Mouse (Mus musculus): ENCODE results near the gene Gm19426. TPM values are rescaled to one million over a fixed set of nuclear protein-coding genes. Genes with fewer than 3 reads are reported as not detected.

Gene Gm19426
- polyA plus RNA-seq (2014; fragmentation: Nextera tagmentation; extraction: Ambion mirVana): 1.7 and 2.6 TPM in 2 replicates

GRCm38 (mm10) chr2:84743561-84743960 is at the start of gene Gm19426:
Gene Gm19426, minus strand, starts transcription at chr2:84743655.
- peak within 1 kb of the TSS; percentile 80 for H3K4me3 ChIP-seq (ENCODE audit: low read depth, low read length)
- peak; percentile 92 for ATAC-seq (ENCODE audit: low read depth)
- no peaks in the 10 kb centered on the region for H3K27me3 ChIP-seq (ENCODE audit: control insufficient read depth, insufficient read depth, low read length)
- H3K27ac ChIP-seq (ENCODE audit: low read depth, low read length): peak within 1 kb of the TSS; percentile 94
- peak within 1 kb of the TSS; percentile 85 for H3K9ac ChIP-seq (replicated peaks; ENCODE audit: low read depth, low read length)
- 2% methylated on average over 25 of the region's 25 CpGs for WGBS
- H3K36me3 ChIP-seq (ENCODE audit: control insufficient read depth, insufficient read depth, low read length): no peaks in the 10 kb centered on the region
- peaks cover 20% of the 10 kb centered on the region for H3K4me1 ChIP-seq (ENCODE audit: control insufficient read depth, insufficient read depth, low read length)
- peak within 1 kb of the TSS; percentile 78 for H3K4me2 ChIP-seq (ENCODE audit: low read depth, low read length)
- H3K9me3 ChIP-seq (ENCODE audit: control insufficient read depth, low read length): no peaks in the 10 kb centered on the region

GRCm38 (mm10) chr2:84793154-84793553 is 49.7 kb upstream of the Gm19426 start:
- H3K9ac ChIP-seq (replicated peaks; ENCODE audit: low read depth, low read length): no peak overlapping the region
- H3K4me1 ChIP-seq (ENCODE audit: control insufficient read depth, insufficient read depth, low read length): no peaks in the 10 kb centered on the region
- no peak overlapping the region for H3K4me3 ChIP-seq (ENCODE audit: low read depth, low read length)
- 91% methylated on average over 3 of the region's 3 CpGs for WGBS
- H3K27me3 ChIP-seq (ENCODE audit: control insufficient read depth, insufficient read depth, low read length): no peaks in the 10 kb centered on the region
- no peak overlapping the region for H3K4me2 ChIP-seq (ENCODE audit: low read depth, low read length)
- no peaks in the 10 kb centered on the region for H3K9me3 ChIP-seq (ENCODE audit: control insufficient read depth, low read length)
- no peaks in the 10 kb centered on the region for H3K36me3 ChIP-seq (ENCODE audit: control insufficient read depth, insufficient read depth, low read length)
- ATAC-seq (ENCODE audit: low read depth): no peak
- H3K27ac ChIP-seq (ENCODE audit: low read depth, low read length): no peak overlapping the region

GRCm38 (mm10) chr2:84792516-84792915 is 49.1 kb upstream of the Gm19426 start:
- no peak overlapping the region for H3K4me3 ChIP-seq (ENCODE audit: low read depth, low read length)
- H3K27ac ChIP-seq (ENCODE audit: low read depth, low read length): no peak overlapping the region
- no peaks in the 10 kb centered on the region for H3K27me3 ChIP-seq (ENCODE audit: control insufficient read depth, insufficient read depth, low read length)
- H3K9me3 ChIP-seq (ENCODE audit: control insufficient read depth, low read length): no peaks in the 10 kb centered on the region
- no peak overlapping the region for H3K4me2 ChIP-seq (ENCODE audit: low read depth, low read length)
- ATAC-seq (ENCODE audit: low read depth): no peak
- H3K4me1 ChIP-seq (ENCODE audit: control insufficient read depth, insufficient read depth, low read length): no peaks in the 10 kb centered on the region
- no peaks in the 10 kb centered on the region for H3K36me3 ChIP-seq (ENCODE audit: control insufficient read depth, insufficient read depth, low read length)
- 87% methylated on average over 3 of the region's 3 CpGs for WGBS
- H3K9ac ChIP-seq (replicated peaks; ENCODE audit: low read depth, low read length): no peak overlapping the region

- no peak overlapping the region for H3K27ac ChIP-seq (ENCODE audit: low read depth, low read length)
- H3K36me3 ChIP-seq (ENCODE audit: control insufficient read depth, insufficient read depth, low read length): no peaks in the 10 kb centered on the region
- 51% methylated on average over 9 of the region's 9 CpGs for WGBS
- H3K9ac ChIP-seq (replicated peaks; ENCODE audit: low read depth, low read length): no peak overlapping the region
- no peak overlapping the region for H3K4me3 ChIP-seq (ENCODE audit: low read depth, low read length)
- H3K27me3 ChIP-seq (ENCODE audit: control insufficient read depth, insufficient read depth, low read length): no peaks in the 10 kb centered on the region
- no peaks in the 10 kb centered on the region for H3K9me3 ChIP-seq (ENCODE audit: control insufficient read depth, low read length)
- H3K4me1 ChIP-seq (ENCODE audit: control insufficient read depth, insufficient read depth, low read length): no peaks in the 10 kb centered on the region
- H3K4me2 ChIP-seq (ENCODE audit: low read depth, low read length): no peak overlapping the region
- ATAC-seq (ENCODE audit: low read depth): no peak
Measured at GRCm38 (mm10) chr2:84790418-84790817, 47.0 kb upstream of the Gm19426 start.

GRCm38 (mm10) chr2:84788316-84788715 is 44.9 kb upstream of the Gm19426 start:
- Histone ChIP-seq H3K27ac (ENCODE audit: low read depth, low read length) (no peak overlapping the region), H3K27me3 (ENCODE audit: control insufficient read depth, insufficient read depth, low read length) (no peaks in the 10 kb centered on the region), H3K4me2 (ENCODE audit: low read depth, low read length) (no peak overlapping the region), H3K4me3 (ENCODE audit: low read depth, low read length) (no peak overlapping the region), H3K4me1 (ENCODE audit: control insufficient read depth, insufficient read depth, low read length) (no peaks in the 10 kb centered on the region), H3K36me3 (ENCODE audit: control insufficient read depth, insufficient read depth, low read length) (no peaks in the 10 kb centered on the region), H3K9me3 (ENCODE audit: control insufficient read depth, low read length) (no peaks in the 10 kb centered on the region), H3K9ac (replicated peaks; ENCODE audit: low read depth, low read length) (no peak overlapping the region)
- ATAC-seq (ENCODE audit: low read depth): no peak
- 82% methylated on average over 3 of the region's 3 CpGs for whole genome bisulfite sequencing

- 91% methylated on average over 3 of the region's 3 CpGs for WGBS
- H3K27me3 ChIP-seq (ENCODE audit: control insufficient read depth, insufficient read depth, low read length): no peaks in the 10 kb centered on the region
- ATAC-seq (ENCODE audit: low read depth): no peak
Measured at GRCm38 (mm10) chr2:84783840-84784566, 40.5 kb upstream of the Gm19426 start.

GRCm38 (mm10) chr2:84783315-84783714 is 39.9 kb upstream of the Gm19426 start:
- H3K4me1 ChIP-seq (ENCODE audit: control insufficient read depth, insufficient read depth, low read length): no peaks in the 10 kb centered on the region
- H3K27ac ChIP-seq (ENCODE audit: low read depth, low read length): no peak overlapping the region
- H3K27me3 ChIP-seq (ENCODE audit: control insufficient read depth, insufficient read depth, low read length): no peaks in the 10 kb centered on the region
- no peaks in the 10 kb centered on the region for H3K9me3 ChIP-seq (ENCODE audit: control insufficient read depth, low read length)
- H3K36me3 ChIP-seq (ENCODE audit: control insufficient read depth, insufficient read depth, low read length): no peaks in the 10 kb centered on the region
- WGBS: 94% methylated on average over 1 of the region's 1 CpGs
- H3K4me3 ChIP-seq (ENCODE audit: low read depth, low read length): no peak overlapping the region
- ATAC-seq (ENCODE audit: low read depth): no peak
- no peak overlapping the region for H3K4me2 ChIP-seq (ENCODE audit: low read depth, low read length)
- no peak overlapping the region for H3K9ac ChIP-seq (replicated peaks; ENCODE audit: low read depth, low read length)

More at GRCm38 (mm10) chr2:84783840-84784566, 40.5 kb upstream of the Gm19426 start:
- Histone ChIP-seq H3K4me3 (ENCODE audit: low read depth, low read length) (no peak overlapping the region), H3K4me2 (ENCODE audit: low read depth, low read length) (no peak overlapping the region), H3K36me3 (ENCODE audit: control insufficient read depth, insufficient read depth, low read length) (no peaks in the 10 kb centered on the region), H3K9ac (replicated peaks; ENCODE audit: low read depth, low read length) (no peak overlapping the region), H3K4me1 (ENCODE audit: control insufficient read depth, insufficient read depth, low read length) (no peaks in the 10 kb centered on the region), H3K27ac (ENCODE audit: low read depth, low read length) (no peak overlapping the region), H3K9me3 (ENCODE audit: control insufficient read depth, low read length) (no peaks in the 10 kb centered on the region)

- Histone ChIP-seq H3K9ac (replicated peaks; ENCODE audit: low read depth, low read length) (no peak overlapping the region), H3K27ac (ENCODE audit: low read depth, low read length) (no peak overlapping the region), H3K27me3 (ENCODE audit: control insufficient read depth, insufficient read depth, low read length) (no peaks in the 10 kb centered on the region), H3K4me2 (ENCODE audit: low read depth, low read length) (no peak overlapping the region), H3K4me1 (ENCODE audit: control insufficient read depth, insufficient read depth, low read length) (peaks cover 5% of the 10 kb centered on the region; the same call in 1 of the 2 replicates), H3K36me3 (ENCODE audit: control insufficient read depth, insufficient read depth, low read length) (no peaks in the 10 kb centered on the region), H3K9me3 (ENCODE audit: control insufficient read depth, low read length) (no peaks in the 10 kb centered on the region), H3K4me3 (ENCODE audit: low read depth, low read length) (no peak overlapping the region)
- WGBS: 59% methylated on average over 6 of the region's 6 CpGs
- no peak for ATAC-seq (ENCODE audit: low read depth)
Measured at GRCm38 (mm10) chr2:84779210-84779609, 35.8 kb upstream of the Gm19426 start.

- Histone ChIP-seq H3K4me2 (ENCODE audit: low read depth, low read length) (no peak overlapping the region), H3K36me3 (ENCODE audit: control insufficient read depth, insufficient read depth, low read length) (no peaks in the 10 kb centered on the region), H3K9ac (replicated peaks; ENCODE audit: low read depth, low read length) (no peak overlapping the region), H3K4me1 (ENCODE audit: control insufficient read depth, insufficient read depth, low read length) (peaks cover 5% of the 10 kb centered on the region; the same call in 1 of the 2 replicates), H3K4me3 (ENCODE audit: low read depth, low read length) (no peak overlapping the region), H3K27ac (ENCODE audit: low read depth, low read length) (no peak overlapping the region), H3K9me3 (ENCODE audit: control insufficient read depth, low read length) (no peaks in the 10 kb centered on the region), H3K27me3 (ENCODE audit: control insufficient read depth, insufficient read depth, low read length) (no peaks in the 10 kb centered on the region)
- no peak for ATAC-seq (ENCODE audit: low read depth)
- WGBS: 64% methylated on average over 3 of the region's 3 CpGs
Measured at GRCm38 (mm10) chr2:84777706-84778105, 34.3 kb upstream of the Gm19426 start.

Measured in neural tube, embryonic 14.5 days (tissue).